Mouse (Mus musculus) heart, adult 2 months (tissue): Measurements from ENCODE around the gene Taldo1.

ENCODE experiments used
- CTCF ChIP-seq: fragments of 200-600 bp; IDR thresholded peaks from 2 replicates; pipeline ENCODE4 v1.8.1; 2022; ENCODE audit warnings: antibody characterized with exemption, mild to moderate bottlenecking, moderate library complexity
- EP300 ChIP-seq: fragments of 200-500 bp; IDR thresholded peaks from 2 replicates; pipeline ENCODE4 v1.6.1; 2011; ENCODE audit warnings: low read depth, low read length, control low read depth; ENCODE audit not compliant: insufficient read depth
- POLR2A ChIP-seq: fragments of 200-500 bp; IDR thresholded peaks from 2 replicates; pipeline ENCODE4 v1.6.1; 2011; ENCODE audit warnings: mild to moderate bottlenecking, low read depth, low read length, control low read depth; ENCODE audit not compliant: insufficient read depth

GRCm38 (mm10) chr7:141438201-141438968, 46.4 kb downstream of the Taldo1 start:
- TF ChIP-seq CTCF (no peak), POLR2A (no peak), EP300 (no peak)
